Mouse (Mus musculus): Measurements from ENCODE around the gene Pja2. TPM values are rescaled to one million over a fixed set of nuclear protein-coding genes. Genes with fewer than 3 reads are reported as not detected.

Pja2 gene
- polyA plus RNA-seq (2015; fragmentation: Nextera tagmentation; extraction: Ambion mirVana) = 127 and 141 TPM in 2 replicates

GRCm38 (mm10) chr17:64331898-64332769 is at the start of gene Pja2:
TSS of gene Pja2 (minus strand) at chr17:64331916.
- H3K27ac ChIP-seq = peak within 1 kb of the TSS; percentile 99
- peak within 1 kb of the TSS; percentile 95 for H3K4me3 ChIP-seq (replicated peaks)
- peak; percentile 100 for ATAC-seq
- peaks cover 19% of the 10 kb centered on the region for H3K4me1 ChIP-seq (replicated peaks)
- H3K4me2 ChIP-seq (replicated peaks) = peak within 1 kb of the TSS; percentile 77
- H3K9ac ChIP-seq (replicated peaks) = peak within 1 kb of the TSS; percentile 99
- H3K36me3 ChIP-seq = 0 out of 2 replicates have a peak, but pooled peaks cover 2% of the 10 kb centered on the region
- H3K27me3 ChIP-seq = no peaks in the 10 kb centered on the region
- H3K9me3 ChIP-seq = no peaks in the 10 kb centered on the region
- WGBS = 1% methylated on average over 40 of the region's 60 CpGs

DNA sequence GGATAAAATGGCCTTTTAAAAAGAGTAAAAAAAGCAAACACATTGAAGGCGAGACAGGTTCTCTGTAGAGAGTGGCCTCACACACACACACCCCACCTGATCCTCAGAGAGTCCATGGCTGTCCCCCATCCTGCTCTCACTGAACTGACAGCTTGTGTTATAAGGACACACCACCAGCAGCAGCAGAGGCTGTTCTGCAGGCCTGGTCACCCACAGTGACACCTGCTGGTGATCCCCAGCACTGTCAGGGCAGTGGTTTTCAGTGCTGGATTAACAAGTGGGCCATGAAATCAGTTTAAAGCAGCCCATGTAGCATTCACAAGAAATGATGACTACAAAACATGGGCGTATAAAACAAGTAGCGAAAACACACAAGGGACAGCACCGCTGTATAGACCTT is 43.6 kb upstream of the Pja2 start:
- H3K9ac ChIP-seq (replicated peaks) = no peak overlapping the region
- no peaks in the 10 kb centered on the region for H3K9me3 ChIP-seq
- no peak overlapping the region for H3K4me3 ChIP-seq (replicated peaks)
- H3K4me1 ChIP-seq (replicated peaks) = no peaks in the 10 kb centered on the region
- H3K4me2 ChIP-seq (replicated peaks) = no peak overlapping the region
- 60% methylated on average over 4 of the region's 4 CpGs for WGBS
- no peak overlapping the region for H3K27ac ChIP-seq
- no peaks in the 10 kb centered on the region for H3K27me3 ChIP-seq
- H3K36me3 ChIP-seq = no peaks in the 10 kb centered on the region
- ATAC-seq = peak; percentile 85

GRCm38 (mm10) chr17:64363694-64364093 is 32.0 kb upstream of the Pja2 start:
- 73% methylated on average over 1 of the region's 1 CpGs for WGBS
- Histone ChIP-seq H3K27me3 (no peaks in the 10 kb centered on the region), H3K9ac (replicated peaks) (no peak overlapping the region), H3K4me2 (replicated peaks) (no peak overlapping the region), H3K4me3 (replicated peaks) (no peak overlapping the region), H3K4me1 (replicated peaks) (no peaks in the 10 kb centered on the region), H3K27ac (no peak overlapping the region), H3K9me3 (no peaks in the 10 kb centered on the region), H3K36me3 (no peaks in the 10 kb centered on the region)
- ATAC-seq = no peak

- Histone ChIP-seq H3K4me1 (replicated peaks) (no peaks in the 10 kb centered on the region), H3K4me3 (replicated peaks) (no peak overlapping the region), H3K36me3 (no peaks in the 10 kb centered on the region), H3K9me3 (no peaks in the 10 kb centered on the region), H3K4me2 (replicated peaks) (no peak overlapping the region), H3K27me3 (no peaks in the 10 kb centered on the region), H3K9ac (replicated peaks) (no peak overlapping the region), H3K27ac (no peak overlapping the region)
- no peak for ATAC-seq
- 69% methylated on average over 5 of the region's 5 CpGs for WGBS
Measured at GRCm38 (mm10) chr17:64362570-64362969, 30.9 kb upstream of the Pja2 start.

DNA sequence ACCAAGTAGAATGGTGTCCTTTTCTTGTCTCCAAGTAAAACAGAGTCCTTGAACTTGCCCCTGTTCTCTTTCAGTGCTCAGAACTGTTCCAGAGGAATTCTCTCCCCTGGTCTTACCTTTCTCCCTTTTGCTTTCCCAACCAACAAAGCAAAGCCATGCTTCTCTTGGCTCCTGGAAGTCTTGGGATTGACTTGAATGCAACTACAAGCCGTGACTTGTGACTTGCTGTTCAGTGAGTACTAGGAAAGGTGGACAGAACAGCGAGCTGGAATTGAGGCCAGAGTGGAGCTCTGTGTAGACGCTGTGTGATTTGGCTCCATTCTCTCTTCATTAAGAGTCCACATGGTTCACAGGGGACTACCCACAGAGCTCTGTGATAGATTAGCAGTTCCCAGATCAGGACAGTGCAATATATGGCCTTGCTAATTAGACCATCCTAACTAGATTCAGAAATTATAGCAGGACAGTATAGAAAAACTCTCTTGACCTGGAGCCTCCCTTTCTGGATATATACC is 30.3 kb upstream of the Pja2 start:
- WGBS = 85% methylated on average over 3 of the region's 3 CpGs
- H3K27me3 ChIP-seq = no peaks in the 10 kb centered on the region

GRCm38 (mm10) chr17:64353940-64354339 is 22.2 kb upstream of the Pja2 start:
- no peak overlapping the region for H3K9ac ChIP-seq (replicated peaks)
- H3K36me3 ChIP-seq = no peaks in the 10 kb centered on the region
- H3K27ac ChIP-seq = no peak overlapping the region
- H3K27me3 ChIP-seq = no peaks in the 10 kb centered on the region
- ATAC-seq = no peak
- H3K9me3 ChIP-seq = no peaks in the 10 kb centered on the region
- WGBS = 96% methylated on average over 7 of the region's 7 CpGs
- no peak overlapping the region for H3K4me2 ChIP-seq (replicated peaks)
- H3K4me1 ChIP-seq (replicated peaks) = no peaks in the 10 kb centered on the region
- no peak overlapping the region for H3K4me3 ChIP-seq (replicated peaks)

More for the DNA sequence above, 30.3 kb upstream of the Pja2 start:
- no peak for ATAC-seq
- H3K4me1 ChIP-seq (replicated peaks) = no peaks in the 10 kb centered on the region
- H3K4me3 ChIP-seq (replicated peaks) = no peak overlapping the region
- H3K9me3 ChIP-seq = no peaks in the 10 kb centered on the region
- H3K9ac ChIP-seq (replicated peaks) = no peak overlapping the region
- H3K36me3 ChIP-seq = no peaks in the 10 kb centered on the region
- no peak overlapping the region for H3K4me2 ChIP-seq (replicated peaks)
- H3K27ac ChIP-seq = no peak overlapping the region

DNA sequence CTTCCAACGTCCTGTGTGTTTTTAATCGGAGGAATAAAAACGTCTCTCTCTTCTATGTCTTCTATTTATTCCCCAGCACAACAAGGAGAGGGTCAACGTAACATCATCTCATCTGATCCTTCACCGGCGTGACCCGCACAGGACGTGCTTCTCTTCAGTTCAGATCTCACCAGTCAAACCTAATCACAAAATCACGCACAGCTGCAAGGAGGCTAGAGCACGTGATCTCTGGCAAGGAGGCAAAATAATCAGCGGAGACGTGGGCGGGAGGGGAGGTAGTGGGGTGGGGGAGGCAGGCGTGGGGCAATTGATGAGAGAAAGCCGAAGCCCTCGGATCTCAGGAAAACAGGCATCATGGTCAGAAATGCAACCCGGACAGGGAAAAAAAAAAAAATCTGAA is 14.4 kb upstream of the Pja2 start:
- no peak for ATAC-seq
- 47% methylated on average over 17 of the region's 17 CpGs for WGBS
- H3K27me3 ChIP-seq = no peaks in the 10 kb centered on the region
- H3K4me1 ChIP-seq (replicated peaks) = no peaks in the 10 kb centered on the region
- no peak overlapping the region for H3K27ac ChIP-seq
- H3K4me3 ChIP-seq (replicated peaks) = no peak overlapping the region; the same call in 1 of the 2 replicates
- no peaks in the 10 kb centered on the region for H3K36me3 ChIP-seq
- H3K4me2 ChIP-seq (replicated peaks) = peak overlapping the region; percentile 19; the same call in 1 of the 2 replicates
- H3K9me3 ChIP-seq = no peaks in the 10 kb centered on the region
- no peak overlapping the region for H3K9ac ChIP-seq (replicated peaks)

DNA sequence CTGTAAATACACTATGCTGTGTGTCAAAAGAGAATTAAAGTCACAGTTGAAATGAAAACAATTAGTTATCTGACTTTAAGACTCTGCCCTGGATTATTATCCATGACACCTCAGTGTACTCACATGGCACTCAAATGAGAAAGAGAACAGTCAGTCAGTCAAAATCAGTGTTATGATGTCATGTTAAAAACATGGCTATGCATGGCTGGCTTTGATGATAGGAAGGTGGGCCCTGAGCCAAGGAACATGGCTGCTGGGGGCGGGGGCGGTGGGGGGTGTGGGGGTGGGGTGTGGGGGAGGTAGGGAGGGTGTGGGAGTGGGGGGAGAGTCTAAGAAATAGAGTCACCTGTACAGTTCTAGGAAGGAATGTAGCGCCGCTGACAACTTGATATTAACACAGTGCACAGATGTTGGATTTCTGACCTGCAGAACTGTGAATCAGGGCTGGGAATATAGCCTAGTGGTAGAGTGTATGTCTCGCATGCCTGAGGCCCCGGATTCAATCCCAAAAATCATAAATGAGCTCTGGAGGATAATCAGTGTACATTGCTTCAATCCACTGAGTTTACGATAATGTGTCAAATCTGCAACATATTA is 13.0 kb upstream of the Pja2 start:
- WGBS = 89% methylated on average over 7 of the region's 7 CpGs
- H3K27ac ChIP-seq = no peak overlapping the region
- H3K9ac ChIP-seq (replicated peaks) = no peak overlapping the region
- no peak overlapping the region for H3K4me2 ChIP-seq (replicated peaks)
- ATAC-seq = no peak
- no peak overlapping the region for H3K4me3 ChIP-seq (replicated peaks)
- H3K27me3 ChIP-seq = no peaks in the 10 kb centered on the region
- H3K9me3 ChIP-seq = no peaks in the 10 kb centered on the region
- H3K36me3 ChIP-seq = no peaks in the 10 kb centered on the region
- H3K4me1 ChIP-seq (replicated peaks) = no peaks in the 10 kb centered on the region

DNA sequence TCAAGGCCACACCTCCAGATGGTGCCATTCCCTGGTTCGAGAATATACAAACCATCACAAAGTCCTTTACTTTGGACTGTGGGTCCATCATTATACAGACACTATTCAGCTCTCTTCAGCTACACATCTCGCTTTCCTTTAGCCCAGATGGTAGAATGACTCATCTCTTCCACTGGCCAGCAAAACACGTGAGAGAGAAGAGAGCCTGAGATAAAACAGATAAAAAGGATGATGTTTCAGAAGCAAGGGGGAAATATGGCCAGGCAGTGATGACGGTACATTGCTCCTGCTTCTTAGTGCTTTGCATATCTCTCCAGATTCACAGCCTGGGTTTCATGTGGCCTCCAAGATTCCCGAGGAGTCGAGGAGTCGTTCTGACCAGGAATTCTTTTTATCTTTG is 10.0 kb upstream of the Pja2 start:
- Histone ChIP-seq H3K9ac (replicated peaks) (no peak overlapping the region), H3K4me2 (replicated peaks) (no peak overlapping the region), H3K4me1 (replicated peaks) (no peaks in the 10 kb centered on the region), H3K27me3 (no peaks in the 10 kb centered on the region), H3K27ac (no peak overlapping the region), H3K36me3 (no peaks in the 10 kb centered on the region), H3K9me3 (no peaks in the 10 kb centered on the region), H3K4me3 (replicated peaks) (no peak overlapping the region)
- no peak for ATAC-seq
- WGBS = 81% methylated on average over 7 of the region's 7 CpGs

- no peaks in the 10 kb centered on the region for H3K4me1 ChIP-seq (replicated peaks)
- no peak for ATAC-seq
- no peaks in the 10 kb centered on the region for H3K9me3 ChIP-seq
- no peak overlapping the region for H3K9ac ChIP-seq (replicated peaks)
- H3K4me3 ChIP-seq (replicated peaks) = no peak overlapping the region
- H3K27ac ChIP-seq = no peak overlapping the region
- H3K4me2 ChIP-seq (replicated peaks) = no peak overlapping the region
- no peaks in the 10 kb centered on the region for H3K27me3 ChIP-seq
- H3K36me3 ChIP-seq = no peaks in the 10 kb centered on the region
- WGBS = 65% methylated on average over 5 of the region's 5 CpGs
Measured at GRCm38 (mm10) chr17:64339752-64340151, 8.0 kb upstream of the Pja2 start.

- no peak overlapping the region for H3K4me3 ChIP-seq (replicated peaks)
- no peaks in the 10 kb centered on the region for H3K27me3 ChIP-seq
- H3K36me3 ChIP-seq = no peaks in the 10 kb centered on the region
- H3K4me1 ChIP-seq (replicated peaks) = peaks cover 7% of the 10 kb centered on the region; the same call in 1 of the 2 replicates
- no peak overlapping the region for H3K4me2 ChIP-seq (replicated peaks)
- ATAC-seq = no peak
- no peak overlapping the region for H3K9ac ChIP-seq (replicated peaks)
- H3K9me3 ChIP-seq = no peaks in the 10 kb centered on the region
- 92% methylated on average over 4 of the region's 4 CpGs for WGBS
- no peak overlapping the region for H3K27ac ChIP-seq
Measured at GRCm38 (mm10) chr17:64337220-64337619, 5.5 kb upstream of the Pja2 start.

- Histone ChIP-seq H3K9ac (replicated peaks) (no peak overlapping the region), H3K4me1 (replicated peaks) (peaks cover 16% of the 10 kb centered on the region), H3K27me3 (no peaks in the 10 kb centered on the region), H3K4me3 (replicated peaks) (no peak overlapping the region), H3K4me2 (replicated peaks) (no peak overlapping the region), H3K27ac (no peak overlapping the region), H3K36me3 (no peaks in the 10 kb centered on the region), H3K9me3 (no peaks in the 10 kb centered on the region)
- 91% methylated on average over 4 of the region's 4 CpGs for WGBS
- no peak for ATAC-seq
Measured at GRCm38 (mm10) chr17:64333956-64334355, 2.2 kb upstream of the Pja2 start.

Measured in midbrain, embryonic 13.5 days (tissue).